Mouse (Mus musculus) heart, adult 2 months (tissue): Measurements from ENCODE around the gene Bod1l. TPM values are rescaled to one million over a fixed set of nuclear protein-coding genes. Genes with fewer than 3 reads are reported as not detected.

Source experiments
- DNase-seq, 2 experiments: peaks; one replicate each; pipeline ENCODE4 v3.0.0; 2021
- H3K27ac ChIP-seq: fragments of 200-600 bp; 2 replicates; pipeline ENCODE4 v1.8.1; 2022
- H3K27me3 ChIP-seq: fragments of 200-500 bp; 2 replicates; pipeline ENCODE4 v1.6.1; 2012; ENCODE audit warnings: mild to moderate bottlenecking, low read length, inconsistent platforms, mixed read lengths; ENCODE audit not compliant: control insufficient read depth, insufficient read depth
- H3K36me3 ChIP-seq: fragments of 200-500 bp; 2 replicates; pipeline ENCODE4 v1.6.1; 2012; ENCODE audit warnings: low read length, inconsistent platforms; ENCODE audit not compliant: control insufficient read depth, insufficient read depth
- H3K4me1 ChIP-seq: fragments of 200-500 bp; 2 replicates; pipeline ENCODE4 v1.6.1; 2011; ENCODE audit warnings: low read length; ENCODE audit not compliant: control insufficient read depth, insufficient read depth
- H3K4me3 ChIP-seq: fragments of 200-600 bp; 2 replicates; pipeline ENCODE4 v1.8.1; 2022
- H3K79me2 ChIP-seq: fragments of 200-500 bp; replicated peaks from 2 replicates; pipeline ENCODE4 v1.6.1; 2012; ENCODE audit warnings: mild to moderate bottlenecking, inconsistent platforms, low read length, moderate library complexity, mixed read lengths; ENCODE audit not compliant: control insufficient read depth, insufficient read depth
- H3K9ac ChIP-seq: fragments of 200-500 bp; 2 replicates; pipeline ENCODE4 v1.6.1; 2012; ENCODE audit warnings: low read depth, mild to moderate bottlenecking, control low read depth, inconsistent platforms, low read length, mixed read lengths
- CTCF ChIP-seq: fragments of 200-600 bp; IDR thresholded peaks from 2 replicates; pipeline ENCODE4 v1.8.1; 2022; ENCODE audit warnings: antibody characterized with exemption, mild to moderate bottlenecking, moderate library complexity
- EP300 ChIP-seq: fragments of 200-500 bp; IDR thresholded peaks from 2 replicates; pipeline ENCODE4 v1.6.1; 2011; ENCODE audit warnings: low read depth, low read length, control low read depth; ENCODE audit not compliant: insufficient read depth
- POLR2A ChIP-seq: fragments of 200-500 bp; IDR thresholded peaks from 2 replicates; pipeline ENCODE4 v1.6.1; 2011; ENCODE audit warnings: mild to moderate bottlenecking, low read depth, low read length, control low read depth; ENCODE audit not compliant: insufficient read depth
- WGBS: fragments of 180-500 bp; shearing (Covaris S2); methylation state at CpG from one replicate; pipeline ENCODE4 v1.1.7; 2018; 5-methylcytosine and 5-hydroxymethylcytosine counted together
- intact Hi-C: fragments of 180-260 bp; cut with DNase I; formaldehyde crosslinking; loops from one replicate; pipeline ENCODE4 v1.15.1; 2025
- microRNA-seq, 2 experiments: library from miRNA; unstranded; fragments of <30 nt; microRNA quantifications; one replicate each; pipeline ENCODE4 v1.2.0; 2021
- polyA plus RNA-seq: library from polyadenylated mRNA; depleted of rRNA; stranded (reverse); fragments of >200 nt; gene quantifications from 2 replicates; pipeline ENCODE4 v1.2.3, GENCODE M21; 2012; rRNA removed
- total RNA-seq, 2 experiments: library from RNA; stranded (reverse); gene quantifications; 2 replicates each; pipeline ENCODE4 v1.2.3; 2021

The Bod1l gene
- total and polyA plus RNA-seq, 3 experiments = 2.8 to 18.8 (median 17.8) TPM

DNA sequence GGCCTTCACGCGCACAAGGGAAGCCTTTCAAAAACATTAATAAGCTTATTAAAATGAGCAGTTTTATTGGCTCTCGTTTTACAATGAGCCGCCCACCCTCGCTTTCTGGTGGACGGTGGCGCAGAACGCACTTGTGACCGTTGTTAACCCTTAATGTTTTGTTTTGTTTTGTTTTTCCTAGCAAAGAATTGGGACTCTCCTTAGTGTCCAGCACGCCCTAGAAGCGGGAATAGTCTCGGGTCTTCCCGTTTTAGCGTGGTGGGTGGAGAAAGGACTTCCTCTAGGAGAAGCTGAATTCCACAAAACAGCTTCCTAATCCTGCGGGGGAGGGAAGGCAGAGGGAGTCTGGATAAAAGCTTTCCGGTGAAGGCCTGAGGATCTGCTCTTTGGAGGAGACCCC, 89.3 kb downstream of the Bod1l start:
- TF ChIP-seq POLR2A = no peak
- TF ChIP-seq EP300 = no peak
- no peak for TF ChIP-seq CTCF
- no peak for DNase-seq
- intact Hi-C loops = no loop called here
- Histone ChIP-seq H3K9ac (no peak overlapping the region), H3K79me2 (no peaks in the 10 kb centered on the region), H3K4me1 (no peaks in the 10 kb centered on the region), H3K36me3 (no peaks in the 10 kb centered on the region), H3K27ac (no peak overlapping the region), H3K4me3 (no peak overlapping the region), H3K27me3 (peaks cover 13% of the 10 kb centered on the region)
- under 1% methylated on average over 16 of the region's 16 CpGs for WGBS

- intact Hi-C loops = no loop called here
- WGBS = 3% methylated on average over 17 of the region's 17 CpGs
These were observed 89.8 kb downstream of the Bod1l start for GRCm38 (mm10) chr5:41754226-41754775.

GRCm38 (mm10) chr5:41752721-41753120, 91.4 kb downstream of the Bod1l start:
- TF ChIP-seq CTCF (no peak), EP300 (no peak), POLR2A (no peak)
- no peaks in the 10 kb centered on the region for H3K4me1 ChIP-seq
- H3K27ac ChIP-seq = no peak overlapping the region
- DNase-seq = no peak
- peaks cover 13% of the 10 kb centered on the region for H3K27me3 ChIP-seq
- H3K9ac ChIP-seq = no peak overlapping the region
- intact Hi-C loops = no loop called here
- no peaks in the 10 kb centered on the region for H3K36me3 ChIP-seq
- H3K4me3 ChIP-seq = no peak overlapping the region
- 37% methylated on average over 4 of the region's 4 CpGs for WGBS
- H3K79me2 ChIP-seq = no peaks in the 10 kb centered on the region

More at GRCm38 (mm10) chr5:41754226-41754775, 89.8 kb downstream of the Bod1l start:
- H3K27ac ChIP-seq = no peak overlapping the region
- H3K9ac ChIP-seq = no peak overlapping the region
- H3K4me1 ChIP-seq = no peaks in the 10 kb centered on the region
- H3K4me3 ChIP-seq = no peak overlapping the region
- H3K27me3 ChIP-seq = peaks cover 13% of the 10 kb centered on the region
- TF ChIP-seq EP300 = no peak
- TF ChIP-seq CTCF = no peak
- TF ChIP-seq POLR2A = no peak
- no peaks in the 10 kb centered on the region for H3K36me3 ChIP-seq
- no peaks in the 10 kb centered on the region for H3K79me2 ChIP-seq
- DNase-seq = no peak

DNA sequence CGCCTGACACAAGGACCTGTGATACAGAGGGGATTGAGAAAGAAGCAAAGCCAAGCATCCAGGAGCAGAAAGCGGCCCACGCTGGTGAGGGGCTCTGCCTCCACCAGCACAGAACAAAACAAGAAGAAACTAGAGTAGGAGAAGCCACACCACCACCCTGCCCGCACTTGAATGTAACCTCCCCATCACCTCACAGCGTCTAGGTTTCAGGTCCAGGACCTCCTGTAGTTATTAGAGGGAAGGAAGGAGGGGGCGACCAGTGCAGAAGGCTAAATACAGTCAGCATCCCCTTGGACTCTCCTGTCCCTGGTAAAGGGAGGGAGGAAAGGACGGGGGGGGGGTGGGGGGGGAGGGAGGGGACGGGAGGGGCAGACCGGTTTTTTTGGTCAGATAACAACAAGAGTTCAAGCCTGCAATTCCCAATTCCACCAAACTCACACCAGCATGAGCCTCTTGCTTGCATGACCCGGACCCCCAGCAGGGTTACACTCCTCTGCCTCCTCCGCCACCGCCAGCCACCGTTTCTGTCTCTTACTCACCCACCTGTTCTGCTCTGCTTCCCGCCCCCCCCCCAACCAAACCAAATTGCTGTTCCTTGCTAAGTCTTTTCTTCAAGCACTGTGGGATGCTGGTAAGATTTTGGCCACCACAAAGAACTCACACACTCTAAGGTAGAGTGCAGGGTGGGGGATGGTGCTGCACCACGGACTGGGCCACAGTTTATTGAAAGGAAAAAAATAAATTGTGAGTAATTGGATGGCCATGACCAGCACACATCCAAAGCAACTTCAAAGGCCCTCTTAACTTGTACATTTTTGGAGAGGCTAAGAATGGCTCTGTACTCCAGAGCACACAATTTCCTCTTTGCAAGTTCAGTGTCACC, 99.0 kb downstream of the Bod1l start:
- peaks cover 3% of the 10 kb centered on the region; the same call in 1 of the 2 replicates for H3K27me3 ChIP-seq
- intact Hi-C loops = no loop called here

GRCm38 (mm10) chr5:41744234-41744633, 99.9 kb downstream of the Bod1l start:
- H3K27me3 ChIP-seq = peaks cover 3% of the 10 kb centered on the region; the same call in 1 of the 2 replicates
- H3K79me2 ChIP-seq = no peaks in the 10 kb centered on the region
- 12% methylated on average over 7 of the region's 7 CpGs for WGBS
- H3K36me3 ChIP-seq = no peaks in the 10 kb centered on the region
- no peaks in the 10 kb centered on the region for H3K4me1 ChIP-seq
- intact Hi-C loops = no loop called here
- DNase-seq = no peak
- H3K9ac ChIP-seq = no peak overlapping the region
- H3K4me3 ChIP-seq = no peak overlapping the region
- no peak overlapping the region for H3K27ac ChIP-seq
- no peak for TF ChIP-seq POLR2A
- TF ChIP-seq CTCF = no peak
- no peak for TF ChIP-seq EP300

More for the DNA sequence above, 99.0 kb downstream of the Bod1l start:
- Histone ChIP-seq H3K27ac (no peak overlapping the region), H3K4me3 (no peak overlapping the region), H3K79me2 (no peaks in the 10 kb centered on the region), H3K9ac (no peak overlapping the region), H3K4me1 (no peaks in the 10 kb centered on the region), H3K36me3 (no peaks in the 10 kb centered on the region)
- 4% methylated on average over 15 of the region's 15 CpGs for WGBS
- DNase-seq = no peak
- TF ChIP-seq CTCF = no peak
- TF ChIP-seq POLR2A = no peak
- no peak for TF ChIP-seq EP300

GRCm38 (mm10) chr5:41738817-41739216, 105.3 kb downstream of the Bod1l start:
- intact Hi-C loops = no loop called here
- no peaks in the 10 kb centered on the region for H3K36me3 ChIP-seq
- no peaks in the 10 kb centered on the region for H3K4me1 ChIP-seq
- no peaks in the 10 kb centered on the region for H3K79me2 ChIP-seq
- 51% methylated on average over 6 of the region's 6 CpGs for WGBS
- TF ChIP-seq EP300 (no peak), CTCF (no peak), POLR2A (no peak)
- H3K4me3 ChIP-seq = no peak overlapping the region
- DNase-seq = no peak
- no peak overlapping the region for H3K27ac ChIP-seq
- H3K9ac ChIP-seq = no peak overlapping the region
- no peaks in the 10 kb centered on the region for H3K27me3 ChIP-seq

Small RNAs within 50 kb of the gene (microRNA-seq; reads per million reads assigned to microRNA genes)
- 0 reads per million in 2 experiments for gene Mir6414

Other genes with a start within 250 kb of the Bod1l start
- gene Rab28, start 136.2 kb downstream of the Bod1l start, total RNA-seq = 100 to 1,000 TPM in 1 of 2 experiments, 10 to 100 TPM in 1; 91.2 to 102 TPM
- gene Rab28, start 136.2 kb downstream of the Bod1l start, polyA plus RNA-seq = 46.4 and 70.5 TPM in 2 replicates
- gene Nkx3-2, start 79.8 kb downstream of the Bod1l start, total RNA-seq = not detected
- 0.06 TPM in 1 of 2 replicates, not detected in the other for gene Nkx3-2, start 79.8 kb downstream of the Bod1l start, polyA plus RNA-seq
- gene Gm16223, start 223.6 kb upstream of the Bod1l start, total RNA-seq = under 1 TPM; 0.09 to 0.16 TPM
- gene Gm16223, start 223.6 kb upstream of the Bod1l start, polyA plus RNA-seq = not detected in 2 replicates